Mouse (Mus musculus): Measurements from ENCODE around the gene Dlx3. TPM values are rescaled to one million over a fixed set of nuclear protein-coding genes. Genes with fewer than 3 reads are reported as not detected.

Dlx3 gene
- total and polyA plus RNA-seq, 2 experiments from 2014 or later: not detected

DNA sequence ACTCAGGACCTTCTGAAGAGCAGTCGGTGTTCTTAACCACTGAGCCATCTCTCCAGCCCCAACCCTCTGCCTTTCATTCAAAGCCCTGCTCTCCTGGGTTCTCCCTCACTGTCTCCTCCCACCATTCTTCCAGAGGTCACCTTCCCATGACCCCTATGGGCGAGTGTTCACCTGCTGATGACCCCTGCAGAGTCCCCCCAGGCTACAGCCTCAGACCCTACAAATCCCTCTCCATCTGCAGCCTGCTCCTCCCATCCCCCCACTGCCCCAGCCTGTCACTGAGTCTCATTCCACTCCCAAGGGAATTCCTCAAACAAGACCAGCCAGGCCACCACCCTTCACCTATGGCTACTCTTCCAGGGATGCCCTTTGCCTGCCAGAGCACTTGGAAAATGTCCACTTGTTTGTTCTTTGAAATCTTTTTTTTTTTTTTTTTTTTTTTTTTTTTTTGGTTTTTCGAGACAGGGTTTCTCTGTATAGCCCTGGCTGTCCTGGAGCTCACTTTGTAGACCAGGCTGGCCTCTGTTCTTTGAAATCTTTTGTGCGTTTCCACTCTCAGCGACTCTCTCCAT lies 35.0 kb upstream of the Dlx3 start:
- Histone ChIP-seq H3K27ac (ENCODE audit: low read depth) (no peak overlapping the region), H3K36me3 (replicated peaks; ENCODE audit: control insufficient read depth, insufficient read depth, low read length) (no peaks in the 10 kb centered on the region), H3K9me3 (replicated peaks; ENCODE audit: control insufficient read depth, low read length) (no peaks in the 10 kb centered on the region), H3K9ac (replicated peaks; ENCODE audit: low read depth, low read length) (no peak overlapping the region), H3K4me2 (ENCODE audit: low read depth, low read length) (no peak overlapping the region), H3K4me3 (ENCODE audit: low read depth, low read length) (no peak overlapping the region), H3K4me1 (ENCODE audit: control insufficient read depth, insufficient read depth) (peaks cover 11% of the 10 kb centered on the region), H3K27me3 (ENCODE audit: control insufficient read depth, insufficient read depth, low read length) (no peaks in the 10 kb centered on the region)
- WGBS: 54% methylated on average over 5 of the region's 5 CpGs
- no peak for ATAC-seq (ENCODE audit: insufficient read depth, low read depth)
- TF ChIP-seq CTCF (IDR thresholded peaks at IDR 0.05; ENCODE audit: low read depth): no peak
- TF ChIP-seq EP300 (IDR thresholded peaks at IDR 0.05; ENCODE audit: low read depth): no peak
- no peak for DNase-seq (ENCODE audit: low spot score)

DNA sequence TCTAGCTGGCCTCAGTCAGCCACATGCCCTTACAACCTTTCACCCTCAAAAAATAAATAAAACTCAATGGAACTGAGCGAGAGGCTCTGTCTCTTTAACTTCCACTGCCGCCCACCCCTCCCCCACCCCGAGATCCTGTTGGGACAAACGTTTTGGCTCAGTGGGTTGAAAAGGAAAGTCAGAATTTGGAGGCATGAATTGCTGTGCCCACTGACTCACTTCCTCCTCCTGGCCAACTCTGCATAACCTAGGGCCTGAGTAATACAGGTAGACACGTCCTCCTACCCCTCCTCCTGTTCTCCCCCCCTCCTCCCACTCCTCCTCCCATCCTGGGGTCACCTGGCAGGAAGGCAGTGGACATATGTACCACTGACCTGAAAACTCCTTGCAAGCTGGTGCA lies 34.2 kb upstream of the Dlx3 start:
- WGBS: 31% methylated on average over 5 of the region's 5 CpGs
- Histone ChIP-seq H3K27ac (ENCODE audit: low read depth) (no peak overlapping the region), H3K9ac (replicated peaks; ENCODE audit: low read depth, low read length) (no peak overlapping the region), H3K4me1 (ENCODE audit: control insufficient read depth, insufficient read depth) (peaks cover 9% of the 10 kb centered on the region), H3K36me3 (replicated peaks; ENCODE audit: control insufficient read depth, insufficient read depth, low read length) (no peaks in the 10 kb centered on the region), H3K27me3 (ENCODE audit: control insufficient read depth, insufficient read depth, low read length) (no peaks in the 10 kb centered on the region), H3K4me3 (ENCODE audit: low read depth, low read length) (no peak overlapping the region), H3K9me3 (replicated peaks; ENCODE audit: control insufficient read depth, low read length) (no peaks in the 10 kb centered on the region), H3K4me2 (ENCODE audit: low read depth, low read length) (no peak overlapping the region)
- TF ChIP-seq EP300 (IDR thresholded peaks at IDR 0.05; ENCODE audit: low read depth) (no peak), CTCF (IDR thresholded peaks at IDR 0.05; ENCODE audit: low read depth) (no peak)
- DNase-seq (ENCODE audit: low spot score): no peak
- no peak for ATAC-seq (ENCODE audit: insufficient read depth, low read depth)

DNA sequence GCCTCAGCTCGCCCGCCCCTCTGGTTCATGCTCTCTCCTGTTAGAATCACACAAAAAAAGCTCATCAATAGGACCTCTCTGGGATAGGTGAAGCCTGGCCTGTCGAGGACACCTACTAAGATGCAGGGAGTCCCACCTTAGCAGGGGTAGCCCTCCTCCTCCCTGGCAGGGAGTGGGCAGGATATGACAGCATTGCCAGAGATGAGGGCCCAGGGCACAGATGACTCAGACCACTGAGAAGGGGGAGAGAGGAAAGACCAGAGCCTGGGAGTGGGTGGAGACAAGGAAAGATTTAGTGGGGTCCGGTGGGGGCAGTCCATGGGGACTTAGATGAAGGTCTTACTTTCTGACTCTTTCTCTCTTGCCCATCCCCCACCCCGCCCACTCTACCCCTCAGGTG lies 33.7 kb upstream of the Dlx3 start:
- Histone ChIP-seq H3K36me3 (replicated peaks; ENCODE audit: control insufficient read depth, insufficient read depth, low read length) (no peaks in the 10 kb centered on the region), H3K4me2 (ENCODE audit: low read depth, low read length) (no peak overlapping the region), H3K27me3 (ENCODE audit: control insufficient read depth, insufficient read depth, low read length) (no peaks in the 10 kb centered on the region), H3K4me3 (ENCODE audit: low read depth, low read length) (no peak overlapping the region), H3K9me3 (replicated peaks; ENCODE audit: control insufficient read depth, low read length) (no peaks in the 10 kb centered on the region), H3K9ac (replicated peaks; ENCODE audit: low read depth, low read length) (no peak overlapping the region), H3K4me1 (ENCODE audit: control insufficient read depth, insufficient read depth) (peaks cover 9% of the 10 kb centered on the region), H3K27ac (ENCODE audit: low read depth) (no peak overlapping the region)
- TF ChIP-seq CTCF (IDR thresholded peaks at IDR 0.05; ENCODE audit: low read depth) (no peak), EP300 (IDR thresholded peaks at IDR 0.05; ENCODE audit: low read depth) (no peak)
- ATAC-seq (ENCODE audit: insufficient read depth, low read depth): no peak
- no peak for DNase-seq (ENCODE audit: low spot score)
- 54% methylated on average over 5 of the region's 5 CpGs for WGBS

GRCm38 (mm10) chr11:95087301-95088228 lies 32.4 kb upstream of the Dlx3 start:
- Histone ChIP-seq H3K4me2 (ENCODE audit: low read depth, low read length) (no peak overlapping the region), H3K27ac (ENCODE audit: low read depth) (no peak overlapping the region), H3K9me3 (replicated peaks; ENCODE audit: control insufficient read depth, low read length) (no peaks in the 10 kb centered on the region), H3K4me3 (ENCODE audit: low read depth, low read length) (no peak overlapping the region), H3K27me3 (ENCODE audit: control insufficient read depth, insufficient read depth, low read length) (no peaks in the 10 kb centered on the region), H3K9ac (replicated peaks; ENCODE audit: low read depth, low read length) (no peak overlapping the region), H3K36me3 (replicated peaks; ENCODE audit: control insufficient read depth, insufficient read depth, low read length) (no peaks in the 10 kb centered on the region), H3K4me1 (ENCODE audit: control insufficient read depth, insufficient read depth) (peaks cover 9% of the 10 kb centered on the region)
- TF ChIP-seq EP300 (IDR thresholded peaks at IDR 0.05; ENCODE audit: low read depth) (no peak), CTCF (IDR thresholded peaks at IDR 0.05; ENCODE audit: low read depth) (no peak)
- DNase-seq (ENCODE audit: low spot score) (no peak), ATAC-seq (ENCODE audit: insufficient read depth, low read depth) (no peak)
- WGBS: 39% methylated on average over 17 of the region's 17 CpGs

DNA sequence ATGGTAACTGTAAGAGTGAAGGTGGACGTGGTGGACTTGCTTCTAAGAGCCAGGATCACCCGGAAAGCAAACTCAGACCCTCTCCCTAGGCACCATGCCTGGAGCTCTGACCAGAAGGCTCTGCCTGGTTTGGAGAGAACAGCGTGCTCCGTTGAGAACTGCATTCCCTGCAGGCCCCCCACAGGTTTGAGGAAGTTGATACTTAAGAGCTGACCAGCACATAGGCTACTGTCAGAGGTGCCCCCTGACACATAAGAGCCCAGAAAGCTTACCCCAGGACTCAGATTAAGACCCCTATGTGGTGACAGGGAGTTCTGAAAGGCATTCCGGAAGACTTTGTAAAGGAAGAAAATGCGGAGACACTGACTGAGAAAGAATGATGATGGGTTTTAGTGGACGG lies 31.6 kb upstream of the Dlx3 start:
- 61% methylated on average over 7 of the region's 7 CpGs for WGBS
- DNase-seq (ENCODE audit: low spot score) (no peak), ATAC-seq (ENCODE audit: insufficient read depth, low read depth) (no peak)
- Histone ChIP-seq H3K9me3 (replicated peaks; ENCODE audit: control insufficient read depth, low read length) (no peaks in the 10 kb centered on the region), H3K9ac (replicated peaks; ENCODE audit: low read depth, low read length) (no peak overlapping the region), H3K27ac (ENCODE audit: low read depth) (0 out of 2 replicates have a peak overlapping the region, but pooled peaks have one; percentile 13), H3K4me2 (ENCODE audit: low read depth, low read length) (no peak overlapping the region), H3K4me1 (ENCODE audit: control insufficient read depth, insufficient read depth) (peaks cover 9% of the 10 kb centered on the region), H3K4me3 (ENCODE audit: low read depth, low read length) (no peak overlapping the region), H3K36me3 (replicated peaks; ENCODE audit: control insufficient read depth, insufficient read depth, low read length) (no peaks in the 10 kb centered on the region), H3K27me3 (ENCODE audit: control insufficient read depth, insufficient read depth, low read length) (no peaks in the 10 kb centered on the region)
- TF ChIP-seq CTCF (IDR thresholded peaks at IDR 0.05; ENCODE audit: low read depth) (no peak), EP300 (IDR thresholded peaks at IDR 0.05; ENCODE audit: low read depth) (no peak)

Measured in heart, postnatal 0 days (tissue).